Mouse (Mus musculus) midbrain, postnatal 0 days (tissue): ENCODE measurements at regions not wholly inside any gene's neighbourhood (a gene's known extent, or its start where the extent isn't known, plus 50 kb on each side); places are given as distances from the start of the nearest gene placed in this dataset.
"Not testable (repeated sequence)": the region's sequence is repeated elsewhere in the genome, so short reads cannot be mapped to it uniquely, and the experiment has no call there.

Experiments
- ATAC-seq: fragments of 200-750 bp; cut with Nextera tagmentation; 2 replicates; pipeline ENCODE4 v1.8.0; 2017; ENCODE audit warnings: moderate number of reproducible peaks, mild to moderate bottlenecking, moderate TSS enrichment, moderate library complexity; ENCODE audit not compliant: low FRiP score
- DNase-seq: peaks from one replicate; pipeline ENCODE4 v3.0.0-alpha.2; 2015; ENCODE audit warnings: low spot score
- H3K27ac ChIP-seq: fragments of 300-500 bp; sonication (generic); 2 replicates; pipeline ENCODE4 v1.5.1; 2014; ENCODE audit warnings: low read depth, mild to moderate bottlenecking, low read length, mixed read lengths
- H3K27me3 ChIP-seq: fragments of 300-500 bp; sonication (generic); 2 replicates; pipeline ENCODE4 v1.6.1; 2014; ENCODE audit warnings: low read length, control low read depth, mixed read lengths; ENCODE audit not compliant: insufficient read depth
- H3K36me3 ChIP-seq: fragments of 300-500 bp; sonication (generic); 2 replicates; pipeline ENCODE4 v1.6.1; 2014; ENCODE audit warnings: low read length, control low read depth, mixed read lengths; ENCODE audit not compliant: insufficient read depth
- H3K4me1 ChIP-seq: fragments of 300-500 bp; sonication (generic); 2 replicates; pipeline ENCODE4 v1.6.1; 2014; ENCODE audit warnings: mild to moderate bottlenecking, control low read depth, antibody characterized with exemption, low read length, mixed read lengths; ENCODE audit not compliant: insufficient read depth
- H3K4me2 ChIP-seq: fragments of 300-500 bp; sonication (generic); 2 replicates; pipeline ENCODE4 v1.6.1; 2014; ENCODE audit warnings: low read depth, mild to moderate bottlenecking, low read length, mixed read lengths; ENCODE audit not compliant: poor library complexity, severe bottlenecking
- H3K4me3 ChIP-seq: fragments of 300-500 bp; sonication (generic); 2 replicates; pipeline ENCODE4 v1.5.1; 2014; ENCODE audit warnings: low read depth, mild to moderate bottlenecking, low read length, moderate library complexity
- H3K9ac ChIP-seq: fragments of 300-500 bp; sonication (generic); replicated peaks from 2 replicates; pipeline ENCODE4 v1.6.1; 2014; ENCODE audit warnings: mild to moderate bottlenecking, low read length, moderate library complexity, mixed read lengths; ENCODE audit not compliant: poor library complexity, severe bottlenecking
- H3K9me3 ChIP-seq: fragments of 300-500 bp; sonication (generic); 2 replicates; pipeline ENCODE4 v1.6.1; 2016; ENCODE audit warnings: low read length, control low read depth
- CTCF ChIP-seq: IDR thresholded peaks from 2 replicates; pipeline ENCODE4 v1.5.1; 2016; ENCODE audit warnings: antibody characterized with exemption, mild to moderate bottlenecking
- WGBS: fragments of 180-500 bp; shearing (Covaris S2); extraction: QIAGEN DNeasy Blood & Tissue Kit; methylation state at CpG from one replicate; pipeline ENCODE4 v1.1.7; 2014; 5-methylcytosine and 5-hydroxymethylcytosine counted together

DNA sequence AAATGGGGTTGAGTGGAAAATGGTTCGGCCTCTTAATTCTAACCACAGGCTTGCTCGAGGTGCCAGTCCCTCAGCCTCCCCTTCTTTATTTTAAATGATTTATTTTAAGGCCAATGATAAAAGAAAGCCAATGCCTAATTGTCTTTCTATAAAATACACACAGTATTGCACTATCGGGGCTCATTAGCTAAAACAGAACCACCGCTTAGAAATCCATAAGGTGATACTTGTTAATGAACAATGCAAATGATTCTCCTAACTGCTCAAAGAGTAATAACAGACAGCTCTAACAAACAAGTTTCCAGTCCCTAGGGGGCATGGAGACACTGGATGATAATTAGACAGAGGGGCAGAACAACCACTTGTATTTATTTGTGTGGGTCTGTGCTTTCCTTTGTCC, 58.8 kb downstream of the Emx2 start:
- peak; percentile 27 for DNase-seq
- Histone ChIP-seq H3K36me3 (no peaks in the 10 kb centered on the region), H3K4me3 (no peak overlapping the region), H3K27ac (no peak overlapping the region), H3K9ac (no peak overlapping the region), H3K9me3 (no peaks in the 10 kb centered on the region), H3K27me3 (no peaks in the 10 kb centered on the region), H3K4me1 (no peaks in the 10 kb centered on the region), H3K4me2 (no peak overlapping the region)
- whole genome bisulfite sequencing = 82% methylated on average over 4 of the region's 4 CpGs
- no peak for ATAC-seq
- TF ChIP-seq CTCF = no peak

GRCm38 (mm10) chr19:59519156-59519555, 61.0 kb downstream of the Emx2 start:
- no peaks in the 10 kb centered on the region for H3K36me3 ChIP-seq
- H3K9ac ChIP-seq = no peak overlapping the region
- H3K4me1 ChIP-seq = no peaks in the 10 kb centered on the region
- H3K9me3 ChIP-seq = no peaks in the 10 kb centered on the region
- 89% methylated on average over 3 of the region's 3 CpGs for WGBS
- no peak overlapping the region for H3K4me2 ChIP-seq
- DNase-seq (no peak), ATAC-seq (no peak)
- no peak for TF ChIP-seq CTCF
- H3K27ac ChIP-seq = no peak overlapping the region
- H3K4me3 ChIP-seq = no peak overlapping the region
- no peaks in the 10 kb centered on the region for H3K27me3 ChIP-seq

- no peak for ATAC-seq
- TF ChIP-seq CTCF = no peak
- 83% methylated on average over 11 of the region's 11 CpGs for WGBS
- Histone ChIP-seq H3K4me3 (no peak overlapping the region), H3K9ac (no peak overlapping the region), H3K9me3 (no peaks in the 10 kb centered on the region), H3K4me2 (no peak overlapping the region), H3K27ac (no peak overlapping the region), H3K27me3 (no peaks in the 10 kb centered on the region), H3K4me1 (no peaks in the 10 kb centered on the region), H3K36me3 (no peaks in the 10 kb centered on the region)
- no peak for DNase-seq
Observed at GRCm38 (mm10) chr19:59522176-59522575, 64.0 kb downstream of the Emx2 start.

DNA sequence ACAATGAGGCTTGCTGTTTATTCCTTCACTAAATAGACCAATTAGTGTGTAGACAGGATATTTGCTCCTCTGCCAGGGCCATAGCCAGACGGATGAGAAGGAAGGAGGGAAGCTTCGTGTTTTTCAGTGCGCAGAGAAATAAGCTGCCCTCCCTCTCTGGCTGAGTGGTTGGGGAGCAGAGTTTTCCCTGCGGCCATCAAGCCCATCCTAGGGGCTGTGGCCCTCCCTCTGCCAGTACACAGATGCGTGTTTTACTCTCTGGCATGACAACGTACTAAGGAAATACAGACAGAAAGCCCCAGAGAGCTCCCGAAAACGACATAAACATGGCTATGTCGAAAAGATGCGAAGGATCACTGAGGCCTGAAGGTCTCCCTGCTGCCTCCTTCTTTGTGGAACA, 65.2 kb downstream of the Emx2 start:
- 78% methylated on average over 10 of the region's 10 CpGs for WGBS
- H3K9me3 ChIP-seq = no peaks in the 10 kb centered on the region
- no peaks in the 10 kb centered on the region for H3K36me3 ChIP-seq
- no peak overlapping the region for H3K9ac ChIP-seq
- H3K27ac ChIP-seq = no peak overlapping the region
- no peaks in the 10 kb centered on the region for H3K27me3 ChIP-seq
- TF ChIP-seq CTCF = no peak
- no peak overlapping the region for H3K4me2 ChIP-seq
- DNase-seq (no peak), ATAC-seq (no peak)
- no peaks in the 10 kb centered on the region for H3K4me1 ChIP-seq
- H3K4me3 ChIP-seq = no peak overlapping the region

DNA sequence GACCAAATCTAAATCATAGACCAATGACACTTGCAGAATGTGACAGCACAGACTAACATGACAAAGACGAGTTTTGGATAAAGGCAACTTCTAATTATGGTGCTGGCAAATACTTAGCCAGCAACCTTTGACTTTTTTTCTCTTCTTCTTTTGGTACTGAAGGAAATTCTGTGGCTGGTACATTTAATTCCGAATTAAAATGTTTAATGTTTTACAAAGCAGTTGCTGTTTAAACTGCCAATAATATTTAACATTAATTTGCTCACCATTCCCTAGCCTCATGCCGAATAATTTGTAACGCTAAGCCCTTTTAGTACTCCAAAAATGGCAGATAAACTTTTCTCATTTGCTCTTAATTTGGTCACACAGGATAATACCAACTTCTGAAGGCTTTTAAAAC, 105.9 kb downstream of the Emx2 start:
- DNase-seq (no peak), ATAC-seq (no peak)
- Histone ChIP-seq H3K27ac (no peak overlapping the region), H3K9ac (no peak overlapping the region), H3K36me3 (no peaks in the 10 kb centered on the region), H3K4me2 (no peak overlapping the region), H3K27me3 (no peaks in the 10 kb centered on the region), H3K4me1 (no peaks in the 10 kb centered on the region), H3K9me3 (no peaks in the 10 kb centered on the region), H3K4me3 (no peak overlapping the region)
- 73% methylated on average over 4 of the region's 4 CpGs for WGBS
- no peak for TF ChIP-seq CTCF

GRCm38 (mm10) chr19:59568907-59569306, 110.7 kb downstream of the Emx2 start:
- Histone ChIP-seq H3K36me3 (no peaks in the 10 kb centered on the region), H3K4me1 (no peaks in the 10 kb centered on the region), H3K27ac (no peak overlapping the region), H3K9ac (no peak overlapping the region), H3K4me3 (no peak overlapping the region), H3K27me3 (no peaks in the 10 kb centered on the region), H3K4me2 (no peak overlapping the region), H3K9me3 (no peaks in the 10 kb centered on the region)
- DNase-seq (no peak), ATAC-seq (no peak)
- TF ChIP-seq CTCF = no peak

- H3K4me1 ChIP-seq, H3K27me3 ChIP-seq, H3K4me3 ChIP-seq, H3K9ac ChIP-seq, DNase-seq, H3K36me3 ChIP-seq, H3K4me2 ChIP-seq, ATAC-seq, H3K27ac ChIP-seq, H3K9me3 ChIP-seq: not testable (repeated sequence)
- 97% methylated on average over 2 of the region's 2 CpGs for WGBS
Observed at GRCm38 (mm10) chr19:59569590-59569989, 111.4 kb downstream of the Emx2 start.
